ENCODE assay signal across 21 mouse cellular contexts in the genomic region with DNA sequence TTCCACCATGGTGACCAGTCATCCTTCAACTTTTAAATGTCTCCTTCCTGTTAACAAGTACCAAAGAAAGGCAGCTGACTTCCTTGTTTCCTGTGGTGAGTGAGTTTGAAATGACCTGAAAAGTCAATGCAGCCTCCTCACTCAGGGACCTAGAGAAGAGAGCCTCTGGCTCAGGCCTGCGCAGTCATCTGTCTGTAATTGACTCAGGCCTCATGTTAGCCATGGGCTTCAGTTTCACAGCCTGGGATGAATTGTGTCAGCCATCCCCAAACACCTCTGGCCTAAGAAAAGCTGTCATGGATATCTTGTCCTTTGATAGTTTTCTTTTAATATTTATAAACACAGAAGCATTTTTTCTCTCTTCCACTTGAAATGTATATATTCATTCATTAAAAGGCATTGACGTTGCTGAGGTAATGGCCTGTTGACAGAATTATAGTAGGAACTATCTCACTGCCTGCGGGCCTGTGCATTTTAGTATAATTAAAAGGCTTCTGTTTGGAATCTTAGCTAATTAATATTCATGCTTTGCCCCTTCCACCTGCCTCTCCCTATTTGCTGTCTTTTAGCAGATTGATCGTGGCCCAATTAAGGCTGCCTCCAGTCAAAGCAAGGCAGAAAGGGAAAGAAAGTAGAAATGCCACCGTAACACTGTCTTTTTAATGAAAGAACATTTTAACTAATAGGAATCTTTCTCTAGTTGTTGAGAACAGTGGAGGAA. TPM values are rescaled to one million over a fixed set of nuclear protein-coding genes. Genes with fewer than 3 reads are reported as not detected.
DNase-seq lines count a peak whose midpoint lies in the region; ATAC-seq lines count a peak whose summit lies in the region.
"Had no signal": no experiment of that assay in that cellular context is flagged by ENCODE, and none has a peak within 500 bp of the region (broad histone marks: within the 10 kb centered on the region; RNA-seq: fewer than 3 reads in every experiment).

No protein-coding gene starts in this region.

- no peaks in the 10 kb centered on the region for H3K27me3 ChIP-seq in midbrain, embryonic 11.5 days (ENCODE audit: control insufficient read depth, insufficient read depth, low read length)
- H3K27me3 ChIP-seq in midbrain, embryonic 10.5 days (ENCODE audit: low read depth, poor library complexity, severe bottlenecking) = no peaks in the 10 kb centered on the region
- no peaks in the 10 kb centered on the region for H3K27me3 ChIP-seq in forebrain, embryonic 14.5 days (replicated peaks; ENCODE audit: control insufficient read depth, insufficient read depth, low read length)
- no peaks in the 10 kb centered on the region for H3K27me3 ChIP-seq in midbrain, embryonic 12.5 days
- H3K27me3 ChIP-seq in neural tube, embryonic 14.5 days (ENCODE audit: control insufficient read depth, insufficient read depth, low read length) = no peaks in the 10 kb centered on the region
- H3K27me3 ChIP-seq: embryonic facial prominence, embryonic 12.5 days; heart, embryonic 13.5 days; lung, embryonic 15.5 days had no signal

- H3K4me1 ChIP-seq in midbrain, embryonic 11.5 days (ENCODE audit: control insufficient read depth, insufficient read depth, low read length) = no peaks in the 10 kb centered on the region
- no peaks in the 10 kb centered on the region for H3K4me1 ChIP-seq in midbrain, embryonic 10.5 days
- peaks cover 10% of the 10 kb centered on the region for H3K4me1 ChIP-seq in forebrain, embryonic 14.5 days (ENCODE audit: control insufficient read depth, insufficient read depth, low read length)
- H3K4me1 ChIP-seq in midbrain, embryonic 12.5 days = no peaks in the 10 kb centered on the region; the same call in 1 of the 2 replicates
- H3K4me1 ChIP-seq in neural tube, embryonic 14.5 days (ENCODE audit: control insufficient read depth, insufficient read depth, low read length) = no peaks in the 10 kb centered on the region
- H3K4me1 ChIP-seq: embryonic facial prominence, embryonic 12.5 days; heart, embryonic 13.5 days; lung, embryonic 15.5 days had no signal

- H3K4me3 ChIP-seq in midbrain, embryonic 11.5 days (ENCODE audit: low read depth, low read length) = no peak overlapping the region
- no peak overlapping the region for H3K4me3 ChIP-seq in midbrain, embryonic 10.5 days
- no peak overlapping the region for H3K4me3 ChIP-seq in forebrain, embryonic 14.5 days (ENCODE audit: low read depth, low read length)
- H3K4me3 ChIP-seq in midbrain, embryonic 12.5 days = no peak overlapping the region
- H3K4me3 ChIP-seq in neural tube, embryonic 14.5 days (ENCODE audit: low read depth, low read length) = no peak overlapping the region
- H3K4me3 ChIP-seq: embryonic facial prominence, embryonic 12.5 days; erythroblast, embryonic 14.5 days; heart, embryonic 13.5 days; layer of hippocampus, adult 2 months; lung, embryonic 15.5 days had no signal

- no peak for DNase-seq in midbrain, embryonic 11.5 days (ENCODE audit: low spot score, missing footprints)
- no peak for DNase-seq in midbrain, embryonic 10.5 days (ENCODE audit: low spot score)
- DNase-seq in forebrain, embryonic 14.5 days (ENCODE audit: low spot score) = peak; percentile 85
- DNase-seq in right cerebral cortex, postnatal 10 days (ENCODE audit: low spot score in 2 of 2) = no peak
- no peak for DNase-seq in gastrocnemius, postnatal 10 days
- DNase-seq in gastrocnemius, adult 18-20 months (ENCODE audit: low spot score) = no peak
- DNase-seq: cerebellum, adult 8-10 months; kidney, adult 2 months; kidney, postnatal 10 days; lung, postnatal 4 days; thymus, postnatal 4 days had no signal

- H3K36me3 ChIP-seq in midbrain, embryonic 11.5 days (ENCODE audit: control insufficient read depth, insufficient read depth, low read length) = no peaks in the 10 kb centered on the region
- H3K36me3 ChIP-seq in midbrain, embryonic 10.5 days = no peaks in the 10 kb centered on the region
- no peaks in the 10 kb centered on the region for H3K36me3 ChIP-seq in forebrain, embryonic 14.5 days (ENCODE audit: control insufficient read depth, insufficient read depth, low read length)
- no peaks in the 10 kb centered on the region for H3K36me3 ChIP-seq in midbrain, embryonic 12.5 days
- no peaks in the 10 kb centered on the region for H3K36me3 ChIP-seq in neural tube, embryonic 14.5 days (ENCODE audit: control insufficient read depth, insufficient read depth, low read length)
- H3K36me3 ChIP-seq: embryonic facial prominence, embryonic 12.5 days; heart, embryonic 13.5 days; lung, embryonic 15.5 days had no signal

- no peak overlapping the region for H3K27ac ChIP-seq in midbrain, embryonic 11.5 days (ENCODE audit: low read depth, low read length)
- no peak overlapping the region for H3K27ac ChIP-seq in midbrain, embryonic 10.5 days (replicated peaks)
- peak overlapping the region; percentile 48; the same call in 1 of the 2 replicates for H3K27ac ChIP-seq in forebrain, embryonic 14.5 days (ENCODE audit: low read depth, low read length)
- H3K27ac ChIP-seq in midbrain, embryonic 12.5 days (replicated peaks) = 0 out of 2 replicates have a peak overlapping the region, but pooled peaks have one; percentile 30
- peak overlapping the region; percentile 28; the same call in 1 of the 2 replicates for H3K27ac ChIP-seq in neural tube, embryonic 14.5 days (ENCODE audit: low read depth, low read length)
- H3K27ac ChIP-seq: embryonic facial prominence, embryonic 12.5 days; heart, embryonic 13.5 days; layer of hippocampus, adult 2 months; liver, embryonic 14.5 days; lung, embryonic 15.5 days had no signal

- H3K9me3 ChIP-seq in midbrain, embryonic 11.5 days (ENCODE audit: control insufficient read depth, low read length) = no peaks in the 10 kb centered on the region
- no peaks in the 10 kb centered on the region for H3K9me3 ChIP-seq in midbrain, embryonic 10.5 days (replicated peaks)
- no peaks in the 10 kb centered on the region for H3K9me3 ChIP-seq in forebrain, embryonic 14.5 days (replicated peaks; ENCODE audit: control insufficient read depth, low read length)
- no peaks in the 10 kb centered on the region for H3K9me3 ChIP-seq in midbrain, embryonic 12.5 days
- no peaks in the 10 kb centered on the region for H3K9me3 ChIP-seq in neural tube, embryonic 14.5 days (ENCODE audit: control insufficient read depth, low read length)
- H3K9me3 ChIP-seq: embryonic facial prominence, embryonic 12.5 days; heart, embryonic 13.5 days; lung, embryonic 15.5 days had no signal

- H3K9ac ChIP-seq in midbrain, embryonic 11.5 days (ENCODE audit: low read length) = no peak overlapping the region
- H3K9ac ChIP-seq in forebrain, embryonic 14.5 days (ENCODE audit: low read length) = no peak overlapping the region
- no peak overlapping the region for H3K9ac ChIP-seq in midbrain, embryonic 12.5 days (replicated peaks)
- no peak overlapping the region for H3K9ac ChIP-seq in neural tube, embryonic 14.5 days (replicated peaks; ENCODE audit: low read depth, low read length)
- H3K9ac ChIP-seq: embryonic facial prominence, embryonic 12.5 days; heart, embryonic 13.5 days; liver, embryonic 14.5 days; lung, embryonic 15.5 days had no signal

- 81% methylated on average over 5 of the region's 5 CpGs for WGBS in midbrain, embryonic 11.5 days
- 84% methylated on average over 5 of the region's 5 CpGs for WGBS in midbrain, embryonic 10.5 days
- 13% methylated on average over 5 of the region's 5 CpGs for WGBS in forebrain, embryonic 14.5 days
- WGBS in midbrain, embryonic 12.5 days = 58% methylated on average over 5 of the region's 5 CpGs
- WGBS in neural tube, embryonic 14.5 days = 30% methylated on average over 5 of the region's 5 CpGs

- peak; percentile 54; the same call in 1 of the 2 replicates for ATAC-seq in midbrain, embryonic 11.5 days (ENCODE audit: low FRiP score)
- peak; percentile 94 for ATAC-seq in forebrain, embryonic 14.5 days
- peak; percentile 80 for ATAC-seq in midbrain, embryonic 12.5 days (ENCODE audit: low FRiP score, low read depth)
- ATAC-seq in neural tube, embryonic 14.5 days (ENCODE audit: low read depth) = peak; percentile 70; the same call in 1 of the 2 replicates
- ATAC-seq: inflammation-experienced regulatory T-cells, adult 6 months had no signal

- H3K4me2 ChIP-seq in midbrain, embryonic 11.5 days = no peak overlapping the region
- H3K4me2 ChIP-seq in forebrain, embryonic 14.5 days (ENCODE audit: low read length) = no peak overlapping the region
- H3K4me2 ChIP-seq in midbrain, embryonic 12.5 days (replicated peaks) = no peak overlapping the region
- H3K4me2 ChIP-seq in neural tube, embryonic 14.5 days (ENCODE audit: low read depth, low read length) = no peak overlapping the region
- H3K4me2 ChIP-seq: embryonic facial prominence, embryonic 12.5 days; heart, embryonic 13.5 days; lung, embryonic 15.5 days had no signal

RNA-seq across cellular contexts. Expression of gene Pappa2, which starts 34.8 kb away (rescaled TPM):
- polyA plus RNA-seq in midbrain, embryonic 11.5 days (2014; fragmentation: Nextera tagmentation; extraction: Ambion mirVana) = 1.9 and 2.6 TPM in 2 replicates
- 1.1 and 1.6 TPM in 2 replicates for polyA plus RNA-seq in midbrain, embryonic 10.5 days (2016; fragmentation: Nextera tagmentation; extraction: Ambion mirVana)
- polyA plus RNA-seq in forebrain, embryonic 14.5 days (2014; fragmentation: Nextera tagmentation; extraction: Ambion mirVana) = 1.2 and 2.3 TPM in 2 replicates
- 1.9 and 3.3 TPM in 2 replicates for polyA plus RNA-seq in midbrain, embryonic 12.5 days (2016; fragmentation: Nextera tagmentation; extraction: Ambion mirVana)
- polyA plus RNA-seq in neural tube, embryonic 14.5 days (2014; fragmentation: Nextera tagmentation; extraction: Ambion mirVana) = 1.3 and 1.8 TPM in 2 replicates
- 1 to 10 TPM in 1 of 2 experiments, under 1 TPM in 1; 0.31 to 1.0 TPM for total RNA-seq in gastrocnemius, postnatal 10 days (2021)
- total RNA-seq in gastrocnemius, adult 18-20 months (2021) = under 1 TPM; 0.24 to 0.34 TPM
- total RNA-seq: neutrophil, adult 5-6 weeks had no signal
- polyA plus RNA-seq: erythroblast, embryonic 14.5 days; inflammation-experienced regulatory T-cells, adult 6 months had no signal

Comparison
In these comparisons a context has a peak if more than half of its experiments do, and no peak if none do; other contexts are left out.
1. H3K27ac ChIP-seq: peak in forebrain, embryonic 14.5 days (single experiment), midbrain, embryonic 12.5 days (single experiment) and neural tube, embryonic 14.5 days (single experiment); none in midbrain, embryonic 11.5 days (single experiment) and midbrain, embryonic 10.5 days (single experiment).
2. Peak in every context shown above with its lines, with median percentiles within 50 percentile points of each other: ATAC-seq.